8 mouse cellular contexts compared by ENCODE assay signal in the genomic region with DNA sequence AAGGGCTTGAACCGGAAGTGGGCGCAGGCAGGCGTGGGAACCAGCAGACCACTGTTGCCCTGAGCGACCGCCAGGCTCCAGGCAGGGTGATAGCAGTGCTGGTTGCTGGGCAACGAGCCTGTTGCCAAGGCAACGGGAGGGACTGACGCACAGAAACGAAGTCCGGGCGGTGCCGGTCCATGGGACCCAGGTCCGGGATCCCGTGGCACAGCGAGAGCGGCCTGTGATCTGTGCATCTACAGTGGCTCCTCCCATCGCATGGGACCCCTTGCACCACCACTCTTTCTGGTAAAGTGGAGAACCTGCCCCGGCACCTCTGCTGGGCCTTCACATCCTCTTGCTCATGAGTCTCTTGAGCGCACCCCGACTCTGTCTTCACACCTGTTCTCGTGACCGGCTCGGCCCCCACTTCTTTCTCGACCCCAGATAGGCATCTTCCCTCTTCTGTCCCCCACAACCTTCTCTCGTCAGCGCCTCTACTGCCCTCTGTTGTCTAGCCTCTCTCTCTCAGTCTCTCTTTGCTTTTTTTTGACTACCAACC. TPM values are rescaled to one million over a fixed set of nuclear protein-coding genes. Genes with fewer than 3 reads are reported as not detected.
A peak's percentile ranks its signal among the peaks of the same experiment; 100 is the strongest.
DNase-seq lines count a peak whose midpoint lies in the region; ATAC-seq lines count a peak whose summit lies in the region.

No protein-coding gene starts in this region.

- H3K9me3 ChIP-seq in intestine, embryonic 15.5 days: no peaks in the 10 kb centered on the region

- peak overlapping the region; percentile 31 for H3K4me3 ChIP-seq in intestine, embryonic 15.5 days (replicated peaks)

- ATAC-seq in common myeloid progenitor, adult 5-6 weeks (replicated peaks; ENCODE audit: low read depth, poor library complexity, severe bottlenecking): peak; percentile 54
- peak; percentile 29 for ATAC-seq in granulocyte monocyte progenitor cell, adult 5-6 weeks (replicated peaks; ENCODE audit: poor library complexity, severe bottlenecking)
- peak; percentile 76 for ATAC-seq in intestine, embryonic 15.5 days

- WGBS in intestine, embryonic 15.5 days: 2% methylated on average over 26 of the region's 26 CpGs

- H3K4me1 ChIP-seq in intestine, embryonic 15.5 days (replicated peaks): peaks cover 9% of the 10 kb centered on the region; the same call in 1 of the 2 replicates

- H3K36me3 ChIP-seq in intestine, embryonic 15.5 days: no peaks in the 10 kb centered on the region

- 0 out of 2 replicates have a peak, but pooled peaks cover 5% of the 10 kb centered on the region for H3K27me3 ChIP-seq in intestine, embryonic 15.5 days (replicated peaks)

- H3K27ac ChIP-seq in intestine, embryonic 15.5 days: no peak overlapping the region

- peak; percentile 76 to 82 for DNase-seq in adrenal gland, adult (ENCODE audit: inconsistent age in 2 of 2, low spot score in 1 of 2)
- DNase-seq in left cerebral cortex, adult 9 months (ENCODE audit: low spot score in 2 of 2): peak; percentile 89 to 95
- DNase-seq in lung, postnatal 4 days: peak; percentile 57 to 77
- peak; percentile 95 for DNase-seq in right cerebral cortex, postnatal 25 days
- no peak for DNase-seq in urinary bladder, adult 18-20 months (ENCODE audit: low spot score in 2 of 2)

- peak overlapping the region; percentile 76 for H3K4me2 ChIP-seq in intestine, embryonic 15.5 days (replicated peaks)

- no peak overlapping the region for H3K9ac ChIP-seq in intestine, embryonic 15.5 days

RNA-seq across cellular contexts. Expression of gene Syt5, which starts 0.7 kb away (rescaled TPM):
- not detected in 2 replicates for total RNA-seq in common myeloid progenitor, adult 5-6 weeks (2017)
- total RNA-seq in granulocyte monocyte progenitor cell, adult 5-6 weeks (2014; fragmentation: Nextera tagmentation): not detected in 2 replicates
- total RNA-seq in granulocyte monocyte progenitor cell, adult 5-6 weeks (2017): not detected in 2 replicates
- 7.3 and 7.7 TPM in 2 replicates for polyA plus RNA-seq in intestine, embryonic 15.5 days (2015; fragmentation: Nextera tagmentation; extraction: Ambion mirVana)

RNA-seq across cellular contexts. Expression of gene Dnaaf3, which starts 14.4 kb away (rescaled TPM):
- total RNA-seq in common myeloid progenitor, adult 5-6 weeks (2017): 1.6 TPM in 1 of 2 replicates, not detected in the other
- total RNA-seq in granulocyte monocyte progenitor cell, adult 5-6 weeks (2014; fragmentation: Nextera tagmentation): 0.81 and 2.5 TPM in 2 replicates
- 0.43 and 0.88 TPM in 2 replicates for total RNA-seq in granulocyte monocyte progenitor cell, adult 5-6 weeks (2017)
- 1.1 TPM in 2 replicates for polyA plus RNA-seq in intestine, embryonic 15.5 days (2015; fragmentation: Nextera tagmentation; extraction: Ambion mirVana)

RNA-seq across cellular contexts. Expression of gene Tnni3, which starts 22.6 kb away (rescaled TPM):
- 0.87 and 1.9 TPM in 2 replicates for total RNA-seq in common myeloid progenitor, adult 5-6 weeks (2017)
- 17.0 TPM in 1 of 2 replicates, not detected in the other for total RNA-seq in granulocyte monocyte progenitor cell, adult 5-6 weeks (2014; fragmentation: Nextera tagmentation)
- 2.7 and 4.1 TPM in 2 replicates for total RNA-seq in granulocyte monocyte progenitor cell, adult 5-6 weeks (2017)
- polyA plus RNA-seq in intestine, embryonic 15.5 days (2015; fragmentation: Nextera tagmentation; extraction: Ambion mirVana): 2.2 and 3.0 TPM in 2 replicates

RNA-seq across cellular contexts. Expression of gene Tnnt1, which starts 30.5 kb away (rescaled TPM):
- 6.1 and 6.6 TPM in 2 replicates for total RNA-seq in common myeloid progenitor, adult 5-6 weeks (2017)
- 7.3 and 16.1 TPM in 2 replicates for total RNA-seq in granulocyte monocyte progenitor cell, adult 5-6 weeks (2014; fragmentation: Nextera tagmentation)
- 14.1 and 22.3 TPM in 2 replicates for total RNA-seq in granulocyte monocyte progenitor cell, adult 5-6 weeks (2017)
- polyA plus RNA-seq in intestine, embryonic 15.5 days (2015; fragmentation: Nextera tagmentation; extraction: Ambion mirVana): 21.3 and 27.1 TPM in 2 replicates

RNA-seq across cellular contexts. Expression of gene Ppp1r12c, which starts 45.2 kb away (rescaled TPM):
- total RNA-seq in common myeloid progenitor, adult 5-6 weeks (2017): 90.2 and 117 TPM in 2 replicates
- total RNA-seq in granulocyte monocyte progenitor cell, adult 5-6 weeks (2014; fragmentation: Nextera tagmentation): 92.2 and 131 TPM in 2 replicates
- 99.6 and 109 TPM in 2 replicates for total RNA-seq in granulocyte monocyte progenitor cell, adult 5-6 weeks (2017)
- 42.4 and 45.8 TPM in 2 replicates for polyA plus RNA-seq in intestine, embryonic 15.5 days (2015; fragmentation: Nextera tagmentation; extraction: Ambion mirVana)

Comparison
In these comparisons a context has a peak if more than half of its experiments do, and no peak if none do; other contexts are left out.
1. DNase-seq: peak in adrenal gland, adult (2 of 2), left cerebral cortex, adult 9 months (2 of 2), lung, postnatal 4 days (2 of 2) and right cerebral cortex, postnatal 25 days (single experiment); none in urinary bladder, adult 18-20 months (0 of 2).
2. Peak in every context shown above with its lines, with median percentiles within 50 percentile points of each other: ATAC-seq.